Mouse (Mus musculus) MEL-GATA-1-ER (cell line): ENCODE measurements at regions not wholly inside any gene's neighbourhood (a gene's known extent, or its start where the extent isn't known, plus 50 kb on each side); places are given as distances from the start of the nearest gene placed in this dataset.

Experiments used
- DNase-seq: peaks from one replicate; pipeline ENCODE4 v3.0.0-alpha.2; 2012; ENCODE audit warnings: low read depth; ENCODE audit errors: extremely low read depth

GRCm38 (mm10) chr9:59232682-59233081 is 58.7 kb upstream of the Adpgk start:
- DNase-seq = no peak

DNA sequence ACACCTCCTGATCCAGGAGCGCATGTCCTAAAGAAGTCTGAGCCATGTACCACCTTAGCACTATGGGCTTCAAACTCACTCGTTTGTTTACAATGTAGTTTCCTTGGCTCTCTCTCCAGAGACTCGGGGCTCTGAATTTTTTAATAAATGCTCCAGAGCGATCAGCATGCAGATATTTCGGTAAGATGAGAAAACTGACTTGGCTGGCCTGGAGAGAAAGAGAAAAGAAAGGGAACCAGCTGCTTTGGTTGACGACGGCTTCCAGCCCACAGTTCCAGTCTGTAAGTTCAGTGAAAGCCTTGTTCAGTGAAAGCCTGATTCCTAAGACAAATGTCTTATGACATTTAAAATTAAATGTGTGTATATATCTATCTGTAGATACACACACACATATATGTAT is 59.4 kb upstream of the Adpgk start:
- DNase-seq = no peak

GRCm38 (mm10) chr9:59231186-59231585 is 60.2 kb upstream of the Adpgk start:
- no peak for DNase-seq

DNA sequence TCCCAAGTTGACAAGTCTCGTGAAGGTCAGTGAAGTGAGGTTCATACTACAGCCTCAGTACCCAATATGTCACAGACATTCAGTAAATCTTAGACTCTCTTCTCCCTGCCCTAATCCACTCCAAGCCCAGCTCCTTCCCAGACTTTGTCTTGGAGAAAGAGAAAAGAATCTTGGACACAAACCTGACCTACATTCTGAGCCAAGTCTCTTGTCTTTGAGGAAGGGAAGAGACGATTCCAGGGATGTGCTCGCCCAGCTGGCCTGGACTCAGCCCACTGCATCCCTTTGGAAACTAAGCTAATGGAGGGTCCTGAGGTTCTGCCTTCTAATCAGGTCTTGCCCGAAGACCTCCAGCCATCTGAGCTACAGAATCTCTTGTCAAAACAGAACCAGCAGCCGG is 61.2 kb upstream of the Adpgk start:
- no peak for DNase-seq

- no peak for DNase-seq
These were observed 63.4 kb upstream of the Adpgk start for GRCm38 (mm10) chr9:59227948-59228347.

DNA sequence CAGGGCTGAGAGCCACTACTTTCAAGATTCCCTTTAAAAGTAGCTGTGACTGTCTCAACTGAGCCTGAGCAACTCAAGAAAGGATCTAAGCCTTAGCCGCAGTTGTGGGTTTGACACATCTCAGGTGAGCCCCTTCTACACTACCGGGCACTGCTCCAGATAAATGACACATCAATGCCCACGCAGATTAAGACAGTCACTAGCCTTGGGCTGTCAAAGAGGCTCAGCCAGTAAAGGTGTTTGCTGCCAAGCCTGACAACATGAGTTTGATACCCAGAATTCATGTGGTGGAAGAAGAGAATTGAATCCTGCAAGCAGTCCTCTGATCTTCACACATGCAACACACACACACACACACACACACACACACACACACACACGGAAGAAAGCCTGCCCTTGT is 65.0 kb upstream of the Adpgk start:
- DNase-seq = no peak

DNA sequence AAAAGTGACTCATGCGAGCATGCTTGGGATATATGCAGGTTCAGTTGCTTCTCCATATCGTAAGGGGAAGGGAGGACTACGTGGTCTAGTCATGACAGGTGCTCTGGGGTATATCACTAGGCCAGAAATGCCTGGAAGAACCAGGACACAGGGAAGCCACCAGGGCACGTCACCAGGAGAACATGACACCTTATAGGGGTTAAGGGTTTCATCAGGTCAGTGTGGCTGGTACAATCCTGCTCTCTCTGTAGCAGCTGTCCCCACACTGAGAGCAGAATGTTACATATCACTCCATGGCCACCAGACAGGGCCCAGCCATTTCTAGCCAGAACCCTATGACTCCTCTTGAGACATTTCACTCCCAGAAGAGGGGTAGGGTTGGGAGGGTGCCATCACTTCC is 72.1 kb upstream of the Adpgk start:
- no peak for DNase-seq

DNA sequence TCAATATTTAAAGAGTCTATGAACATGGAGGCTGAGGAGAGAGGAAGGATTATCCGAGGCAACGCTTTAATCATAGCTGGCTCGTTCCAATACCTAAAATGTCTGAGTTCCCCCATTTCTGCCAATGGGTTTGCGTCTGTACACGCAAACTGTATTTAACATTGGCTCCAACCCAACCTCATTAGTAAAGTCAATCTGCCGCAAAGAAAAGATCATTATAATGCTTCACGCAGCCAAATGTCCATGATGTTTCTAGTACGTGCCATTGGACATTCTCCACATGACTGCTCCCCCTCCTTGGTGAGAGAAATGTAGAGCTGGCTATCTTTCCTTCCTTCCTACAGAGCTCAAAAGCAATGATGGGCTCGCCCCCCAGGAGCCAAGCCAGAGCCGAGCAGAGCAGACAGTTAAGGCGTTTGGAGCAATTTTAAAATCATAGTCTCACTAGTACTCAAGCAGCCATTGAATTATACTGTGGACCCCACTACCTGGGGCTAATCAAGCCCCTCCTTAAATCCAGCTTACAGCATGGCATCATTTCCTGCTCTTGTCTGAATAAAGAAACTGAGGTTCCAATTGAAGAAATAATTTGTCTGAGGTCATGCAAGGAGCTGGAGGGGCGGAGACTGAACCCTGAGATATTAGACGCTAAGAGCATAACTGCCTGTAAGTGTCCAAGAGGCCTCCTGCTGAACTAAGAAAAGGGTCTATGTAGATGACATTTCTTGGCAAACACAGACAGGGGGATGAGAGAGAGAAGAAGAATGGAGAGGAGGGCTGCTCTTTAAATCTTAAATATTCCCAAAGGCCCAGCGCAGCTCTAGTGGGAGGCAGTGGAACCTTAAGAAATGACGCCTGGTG is 88.5 kb upstream of the Adpgk start:
- DNase-seq = no peak

DNA sequence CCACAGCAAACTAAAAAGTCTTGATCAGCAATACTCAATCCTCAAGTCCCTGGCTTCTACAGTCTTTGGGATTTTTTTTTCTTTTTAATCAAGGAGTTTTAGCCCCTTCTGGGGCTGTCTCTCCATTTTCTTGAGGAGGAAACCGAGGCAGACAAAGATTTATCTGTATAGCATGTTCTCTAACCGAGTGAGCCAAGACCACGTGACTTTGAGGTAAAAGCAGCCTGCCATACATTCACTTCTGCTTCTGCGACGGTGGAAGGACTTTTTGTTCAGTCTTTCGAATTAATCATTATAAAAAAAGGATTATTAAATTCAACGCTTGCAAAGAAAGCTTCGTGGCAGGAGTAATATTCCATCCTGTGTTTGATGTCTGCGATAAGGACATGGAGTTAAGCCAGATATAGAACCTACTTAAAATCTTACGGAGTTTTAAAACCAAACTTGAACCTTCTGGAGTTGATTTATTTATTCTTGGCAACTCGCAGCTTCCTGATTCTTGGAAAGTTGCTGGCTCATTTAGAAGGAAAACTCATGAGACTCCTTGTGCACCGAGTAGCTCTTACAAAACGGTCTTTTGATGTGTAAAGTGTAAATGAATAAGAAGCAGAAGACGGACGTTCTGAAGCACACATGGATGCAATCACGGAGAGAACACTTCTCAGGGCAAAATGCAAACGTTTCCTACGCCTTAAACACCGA is 91.7 kb upstream of the Adpgk start:
- DNase-seq = peak; percentile 21

- DNase-seq = no peak
These were observed 93.0 kb upstream of the Adpgk start for GRCm38 (mm10) chr9:59198221-59198875.

- DNase-seq = no peak
These were observed 93.9 kb upstream of the Adpgk start for GRCm38 (mm10) chr9:59197506-59197905.

DNA sequence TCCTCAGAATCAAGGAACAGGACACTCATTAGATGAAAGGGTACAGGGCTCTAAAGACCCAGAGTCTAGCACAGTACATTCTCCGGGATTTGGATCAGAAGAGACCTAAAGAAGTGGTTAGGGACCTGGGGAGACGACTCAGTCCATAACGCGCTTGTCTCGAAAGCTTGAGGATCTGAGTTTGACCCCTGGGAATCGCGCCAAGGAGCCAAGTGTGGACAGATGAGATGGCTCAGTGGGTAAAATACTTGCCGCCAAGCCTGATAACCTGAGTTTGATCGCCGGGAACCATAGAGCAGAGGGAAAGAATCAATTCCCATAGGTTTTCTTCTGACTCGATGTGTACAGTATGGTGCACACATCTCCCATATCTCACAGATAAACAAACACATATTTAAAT is 97.4 kb upstream of the Adpgk start:
- DNase-seq = no peak

DNA sequence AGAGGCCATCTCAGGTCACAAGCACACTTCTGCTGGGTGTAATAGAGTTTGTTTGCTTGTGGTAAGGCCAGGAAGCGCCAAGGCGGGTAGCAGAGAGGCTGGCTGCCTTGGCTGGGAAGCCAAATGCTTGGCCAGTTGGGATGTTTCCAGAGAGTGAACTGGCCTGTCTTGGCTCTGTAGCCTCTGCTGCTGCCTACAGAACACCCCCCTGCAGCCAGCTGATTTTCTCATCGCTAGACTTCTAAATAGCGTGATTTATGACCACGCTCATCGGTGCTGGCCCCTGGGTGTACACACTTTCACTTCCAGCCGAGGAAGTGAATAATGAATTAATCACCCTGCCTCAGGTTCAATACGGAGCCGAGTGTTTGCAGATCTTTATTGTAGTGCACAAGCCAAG is 102.2 kb upstream of the Adpgk start:
- no peak for DNase-seq

DNA sequence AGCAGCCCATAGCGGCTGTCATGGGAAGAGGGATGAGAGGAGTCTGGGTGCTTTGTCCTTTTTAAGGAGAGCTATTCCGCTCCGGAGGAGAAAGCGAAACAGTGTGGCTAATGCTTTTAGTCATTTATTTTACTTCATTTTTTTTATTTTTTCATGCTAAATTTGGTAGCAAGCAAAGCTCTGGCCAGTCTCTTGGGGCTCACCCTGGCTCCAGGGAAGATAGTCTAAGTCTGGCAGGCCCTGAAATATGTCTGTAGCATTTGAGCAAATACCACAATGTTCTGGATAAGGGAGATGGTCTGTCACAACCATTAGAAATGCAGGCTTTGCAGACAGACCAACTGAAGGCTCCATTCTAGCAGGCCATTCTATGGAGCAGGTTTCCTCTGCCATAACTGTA is 102.9 kb upstream of the Adpgk start:
- no peak for DNase-seq

DNA sequence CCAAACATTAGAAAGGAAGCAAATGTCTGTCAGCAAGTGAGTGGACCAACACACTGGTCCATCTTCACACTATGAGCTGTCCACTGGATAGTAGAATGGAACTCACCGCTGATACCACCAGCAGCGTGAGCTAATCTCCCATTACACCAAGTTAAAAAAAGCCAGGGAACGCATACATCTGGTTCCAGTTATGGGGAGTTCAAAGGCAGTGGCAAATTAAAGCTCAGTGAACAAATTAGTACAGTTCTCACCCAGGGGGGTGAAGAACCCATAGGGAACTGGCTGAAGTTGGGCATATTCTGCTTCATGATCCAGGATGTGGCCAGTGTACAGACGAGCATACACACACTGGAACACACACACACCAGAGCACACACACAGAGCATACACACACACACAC is 105.0 kb upstream of the Adpgk start:
- DNase-seq = no peak

GRCm38 (mm10) chr9:59184089-59184488 is 107.3 kb upstream of the Adpgk start:
- DNase-seq = no peak

GRCm38 (mm10) chr9:59182906-59183305 is 108.5 kb upstream of the Adpgk start:
- no peak for DNase-seq

- no peak for DNase-seq
These were observed 108.9 kb upstream of the Adpgk start for GRCm38 (mm10) chr9:59182490-59182889.

DNA sequence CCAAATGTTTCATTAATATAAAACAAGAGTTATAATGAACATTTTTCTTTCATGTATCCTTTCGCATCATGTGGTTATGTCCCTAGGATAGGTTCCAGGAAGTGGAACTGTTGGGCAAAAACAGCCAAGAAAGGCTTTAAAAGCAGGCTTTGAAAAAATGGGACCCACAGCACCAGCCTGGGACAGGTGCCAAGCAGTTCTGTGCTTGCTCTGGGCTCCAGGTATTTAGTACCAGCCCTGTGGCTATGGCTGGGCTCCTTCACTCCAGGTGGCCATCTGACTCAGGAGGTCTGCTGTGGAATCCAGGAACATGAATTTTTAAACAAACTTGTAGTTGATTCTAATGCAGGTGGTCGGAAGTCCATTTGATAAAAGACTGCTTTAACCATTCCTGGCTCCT is 119.8 kb upstream of the Adpgk start:
- no peak for DNase-seq

DNA sequence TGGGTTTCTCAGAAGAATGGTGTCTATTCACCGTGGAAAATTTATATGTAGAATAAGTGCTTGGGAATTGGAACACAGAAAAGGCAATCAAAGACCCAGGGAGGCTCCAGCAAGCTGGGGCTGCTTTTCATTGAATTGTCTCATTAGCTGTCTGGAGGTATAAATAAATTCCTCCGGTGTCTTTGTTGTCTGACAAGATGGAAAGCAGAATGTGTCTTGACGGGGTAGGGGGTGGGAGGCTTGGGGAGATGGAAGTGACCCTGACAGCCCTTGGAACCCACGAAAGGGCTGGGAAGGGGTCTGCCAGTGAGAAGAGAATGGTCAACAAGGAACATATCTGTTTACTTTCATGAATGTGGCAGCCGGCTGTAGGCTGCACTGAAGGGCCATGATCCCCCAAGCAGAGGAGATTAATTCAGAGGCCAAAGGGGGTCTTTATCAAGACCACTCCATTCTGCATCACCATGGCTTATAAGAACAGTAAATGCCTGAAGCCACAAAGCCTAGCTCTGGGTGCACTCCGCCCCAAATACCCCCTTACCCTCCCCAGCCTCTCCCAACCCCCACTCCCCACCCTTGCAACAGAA is 127.2 kb upstream of the Neo1 start:
- DNase-seq = no peak

GRCm38 (mm10) chr9:59162954-59163353 is 126.7 kb upstream of the Neo1 start:
- DNase-seq = no peak

DNA sequence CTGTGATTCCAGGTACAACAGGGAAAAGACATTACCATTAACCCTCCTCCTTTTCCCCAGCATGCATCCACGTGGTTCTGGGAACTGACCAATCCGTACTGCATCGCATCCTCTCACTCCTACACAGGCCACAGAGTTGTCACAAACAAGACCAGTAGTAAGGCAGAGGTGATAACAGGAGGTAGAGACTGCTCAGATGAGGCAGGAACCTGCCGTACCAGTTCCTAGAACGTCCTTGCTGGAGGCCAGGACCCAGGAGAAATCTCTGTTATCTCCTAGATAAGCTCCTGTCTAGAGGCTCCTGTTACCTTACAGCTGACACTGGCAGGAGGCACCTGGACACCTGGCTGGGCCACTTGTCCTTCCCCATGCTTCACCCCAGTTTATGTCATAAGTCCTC is 121.4 kb upstream of the Neo1 start:
- DNase-seq = no peak
